Mouse (Mus musculus): ENCODE results near the gene Lrrc47. TPM values are rescaled to one million over a fixed set of nuclear protein-coding genes. Genes with fewer than 3 reads are reported as not detected.

The Lrrc47 gene
- polyA plus RNA-seq, 1 experiment from 2014 or later, result 13.7 TPM

- H3K27ac ChIP-seq (ENCODE audit: low read depth, low read length), result no peak overlapping the region
- DNase-seq (ENCODE audit: low spot score, missing footprints) (no peak), ATAC-seq (ENCODE audit: low FRiP score) (no peak)
- no peaks in the 10 kb centered on the region for H3K9me3 ChIP-seq (ENCODE audit: control insufficient read depth, low read length)
- H3K36me3 ChIP-seq (ENCODE audit: control insufficient read depth, insufficient read depth, low read length), result no peaks in the 10 kb centered on the region
- H3K27me3 ChIP-seq (ENCODE audit: control insufficient read depth, insufficient read depth, low read length), result no peaks in the 10 kb centered on the region
- H3K4me1 ChIP-seq (ENCODE audit: control insufficient read depth, insufficient read depth, low read length), result no peaks in the 10 kb centered on the region
- 60% methylated on average over 4 of the region's 4 CpGs for WGBS
- no peak overlapping the region for H3K4me3 ChIP-seq (ENCODE audit: low read depth, low read length)
- no peak overlapping the region for H3K4me2 ChIP-seq
- no peak overlapping the region for H3K9ac ChIP-seq (ENCODE audit: low read length)
These were observed 46.2 kb downstream of the Lrrc47 start for GRCm38 (mm10) chr4:154057696-154058095.

GRCm38 (mm10) chr4:154064827-154065773, 53.6 kb downstream of the Lrrc47 start:
- peak; percentile 49 for ATAC-seq (ENCODE audit: low FRiP score)
- Histone ChIP-seq H3K27me3 (ENCODE audit: control insufficient read depth, insufficient read depth, low read length) (peaks cover 3% of the 10 kb centered on the region; the same call in 1 of the 2 replicates), H3K4me2 (no peak overlapping the region), H3K27ac (ENCODE audit: low read depth, low read length) (no peak overlapping the region), H3K9ac (ENCODE audit: low read length) (no peak overlapping the region), H3K36me3 (ENCODE audit: control insufficient read depth, insufficient read depth, low read length) (no peaks in the 10 kb centered on the region), H3K4me3 (ENCODE audit: low read depth, low read length) (no peak overlapping the region), H3K4me1 (ENCODE audit: control insufficient read depth, insufficient read depth, low read length) (no peaks in the 10 kb centered on the region), H3K9me3 (ENCODE audit: control insufficient read depth, low read length) (no peaks in the 10 kb centered on the region)
- peak; percentile 87 for DNase-seq (ENCODE audit: low spot score, missing footprints)
- WGBS, result 64% methylated on average over 14 of the region's 14 CpGs

GRCm38 (mm10) chr4:154070896-154071295, 59.4 kb downstream of the Lrrc47 start:
- H3K27ac ChIP-seq (ENCODE audit: low read depth, low read length), result no peak overlapping the region
- no peaks in the 10 kb centered on the region for H3K36me3 ChIP-seq (ENCODE audit: control insufficient read depth, insufficient read depth, low read length)
- H3K4me2 ChIP-seq, result no peak overlapping the region
- no peaks in the 10 kb centered on the region for H3K4me1 ChIP-seq (ENCODE audit: control insufficient read depth, insufficient read depth, low read length)
- H3K9ac ChIP-seq (ENCODE audit: low read length), result no peak overlapping the region
- ATAC-seq (ENCODE audit: low FRiP score), result peak; percentile 35; the same call in 1 of the 2 replicates
- DNase-seq (ENCODE audit: low spot score, missing footprints), result peak; percentile 84
- H3K4me3 ChIP-seq (ENCODE audit: low read depth, low read length), result no peak overlapping the region
- 0% methylated on average over 5 of the region's 5 CpGs for WGBS
- no peaks in the 10 kb centered on the region for H3K9me3 ChIP-seq (ENCODE audit: control insufficient read depth, low read length)
- H3K27me3 ChIP-seq (ENCODE audit: control insufficient read depth, insufficient read depth, low read length), result peaks cover 24% of the 10 kb centered on the region

Other genes with a start within 250 kb of the Lrrc47 start
- gene A430005L14Rik, start 54.5 kb upstream of the Lrrc47 start, polyA plus RNA-seq (2014; fragmentation: Nextera tagmentation; extraction: Ambion mirVana), result 124 and 128 TPM in 2 replicates
- gene Dffb, start 36.6 kb upstream of the Lrrc47 start, polyA plus RNA-seq (2014; fragmentation: Nextera tagmentation; extraction: Ambion mirVana), result 10.5 and 12.0 TPM in 2 replicates
- gene Cep104, start 36.5 kb upstream of the Lrrc47 start, polyA plus RNA-seq (2014; fragmentation: Nextera tagmentation; extraction: Ambion mirVana), result 18.7 and 19.0 TPM in 2 replicates
- gene Smim1, start 14.5 kb downstream of the Lrrc47 start, polyA plus RNA-seq (2014; fragmentation: Nextera tagmentation; extraction: Ambion mirVana), result 9.5 and 10.9 TPM in 2 replicates
- gene Ccdc27, start 30.9 kb downstream of the Lrrc47 start, polyA plus RNA-seq (2014; fragmentation: Nextera tagmentation; extraction: Ambion mirVana), result not detected in 2 replicates
- gene Trp73, start 128.5 kb downstream of the Lrrc47 start, polyA plus RNA-seq (2014; fragmentation: Nextera tagmentation; extraction: Ambion mirVana), result 0.15 and 0.51 TPM in 2 replicates
- 42.2 and 46.3 TPM in 2 replicates for gene Wrap73, start 130.6 kb downstream of the Lrrc47 start, polyA plus RNA-seq (2014; fragmentation: Nextera tagmentation; extraction: Ambion mirVana)
- gene Tprgl, start 148.9 kb downstream of the Lrrc47 start, polyA plus RNA-seq (2014; fragmentation: Nextera tagmentation; extraction: Ambion mirVana), result 140 and 144 TPM in 2 replicates
- gene Megf6, start 159.0 kb downstream of the Lrrc47 start, polyA plus RNA-seq (2014; fragmentation: Nextera tagmentation; extraction: Ambion mirVana), result 11.5 and 12.4 TPM in 2 replicates

All from midbrain, embryonic 11.5 days (tissue).